In genomic region chr13:102749891-102750290, GRCm38 (mm10) we compare ENCODE assay signal across 28 mouse cellular contexts. TPM values are rescaled to one million over a fixed set of nuclear protein-coding genes. Genes with fewer than 3 reads are reported as not detected.
DNase-seq lines count a peak whose midpoint lies in the region; TF ChIP-seq lines count a peak whose summit lies in the region.
"Had no signal": no experiment of that assay in that cellular context is flagged by ENCODE, and none has a peak within 500 bp of the region (broad histone marks: within the 10 kb centered on the region; RNA-seq: fewer than 3 reads in every experiment).

No protein-coding gene starts in this region.

- H3K27me3 ChIP-seq in E14TG2a.4 (ENCODE audit: insufficient read depth, low read length) = no peaks in the 10 kb centered on the region
- H3K27me3 ChIP-seq: embryonic facial prominence, embryonic 13.5 days; forebrain, embryonic 12.5 days; forebrain, embryonic 15.5 days; heart, embryonic 13.5 days; Patski had no signal

- TF ChIP-seq CTCF in layer of hippocampus, adult 2 months (conservative IDR thresholded peaks at IDR 0.05) = no peak
- TF ChIP-seq CTCF in E14TG2a.4 (conservative IDR thresholded peaks at IDR 0.05; ENCODE audit: low read length) = no peak

- peak overlapping the region; percentile 55; the same call in 1 of the 2 replicates for H3K27ac ChIP-seq in layer of hippocampus, adult 2 months
- H3K27ac ChIP-seq in ES-E14 (ENCODE audit: insufficient read depth, low read depth, low read length, poor library complexity, severe bottlenecking) = no peak overlapping the region
- H3K27ac ChIP-seq: embryonic facial prominence, embryonic 10.5 days; embryonic facial prominence, embryonic 13.5 days; forebrain, embryonic 12.5 days; forebrain, embryonic 15.5 days; heart, adult 2 months; heart, embryonic 10.5 days; heart, embryonic 13.5 days; hindbrain, embryonic 14.5 days; hindbrain, postnatal 0 days had no signal

- DNase-seq in layer of hippocampus, adult 2 months (ENCODE audit: low spot score in 2 of 2) = no peak
- DNase-seq in layer of hippocampus, adult 11-12 months (ENCODE audit: low spot score) = no peak
- DNase-seq in ES-E14 (ENCODE audit: low read depth, low spot score) (peak; percentile 43), liver (no peak)
- no peak for DNase-seq in ovary, postnatal 36 days (ENCODE audit: low spot score)
- DNase-seq: adrenal gland, adult 8-10 months; adrenal gland, postnatal 25 days; cerebellum, adult 11-12 months; cerebellum, adult 8-10 months; cerebellum, postnatal 10 days; cerebellum, postnatal 36 days; embryo, embryonic 11 days; gastrocnemius, postnatal 36 days; heart, adult 2 months; heart, postnatal 14 days; heart, postnatal 4 days had no signal

- H3K36me3 ChIP-seq in E14TG2a.4 (ENCODE audit: insufficient read depth, low read length) = peaks cover 18% of the 10 kb centered on the region
- peaks cover 3% of the 10 kb centered on the region; the same call in 1 of the 2 replicates for H3K36me3 ChIP-seq in ES-E14 (ENCODE audit: control insufficient read depth, insufficient read depth, low read length, poor library complexity, severe bottlenecking)
- H3K36me3 ChIP-seq: forebrain, embryonic 15.5 days; G1E had no signal

- H3K9me3 ChIP-seq in E14TG2a.4 (ENCODE audit: low read length) = no peaks in the 10 kb centered on the region
- no peaks in the 10 kb centered on the region for H3K9me3 ChIP-seq in ES-E14 (ENCODE audit: control insufficient read depth, insufficient read depth, low read depth, low read length)
- H3K9me3 ChIP-seq: embryonic facial prominence, embryonic 10.5 days; embryonic facial prominence, embryonic 13.5 days; forebrain, embryonic 12.5 days; forebrain, embryonic 15.5 days; G1E; heart, embryonic 10.5 days; heart, embryonic 13.5 days had no signal

- H3K4me3 ChIP-seq in layer of hippocampus, adult 2 months = no peak overlapping the region
- peak overlapping the region; percentile 35; the same call in 1 of the 2 replicates for H3K4me3 ChIP-seq in E14TG2a.4 (replicated peaks; ENCODE audit: low read length)
- peak overlapping the region in 1 of 2 experiments; percentile 34; a peak in 1 of 4 replicates for H3K4me3 ChIP-seq in ES-E14 (ENCODE audit: insufficient read depth in 1 of 2, low read depth in 1 of 2, low read length in 2 of 2, poor library complexity in 1 of 2, severe bottlenecking in 1 of 2)
- H3K4me3 ChIP-seq: embryonic facial prominence, embryonic 10.5 days; embryonic facial prominence, embryonic 13.5 days; erythroblast, embryonic 14.5 days; forebrain, embryonic 12.5 days; forebrain, embryonic 15.5 days; heart, adult 2 months; heart, embryonic 10.5 days; heart, embryonic 13.5 days had no signal

- peaks cover 49% of the 10 kb centered on the region for H3K4me1 ChIP-seq in E14TG2a.4 (replicated peaks; ENCODE audit: low read depth, low read length)
- peaks cover 4 to 21% of the 10 kb centered on the region in 2 experiments; a peak in 2 of 4 replicates for H3K4me1 ChIP-seq in ES-E14 (ENCODE audit: control insufficient read depth in 2 of 2, insufficient read depth in 2 of 2, low read length in 2 of 2, poor library complexity in 1 of 2)
- H3K4me1 ChIP-seq: forebrain, embryonic 12.5 days had no signal

- no peak overlapping the region for H3K9ac ChIP-seq in ES-E14 (ENCODE audit: insufficient read depth, low read depth, low read length, poor library complexity, severe bottlenecking)
- H3K9ac ChIP-seq: embryonic facial prominence, embryonic 13.5 days; forebrain, embryonic 12.5 days; forebrain, embryonic 15.5 days; heart, embryonic 13.5 days; hindbrain, embryonic 14.5 days had no signal

- in situ Hi-C loops in ES-E14 (cut with MboI; ENCODE audit: low sequenced_read_pairs in 2 of 2, unreplicated experiment in 2 of 2) = no loop called here

TF ChIP-seq in ES-E14, 5 proteins besides CTCF, POLR2A, EP300 and RAD21:
- TF ChIP-seq ZNF384 (IDR thresholded peaks at IDR 0.05; ENCODE audit: low read depth, low read length) = no peak
- TF ChIP-seq ZC3H11A (IDR thresholded peaks at IDR 0.05; ENCODE audit: borderline replicate concordance, low read depth, low read length) = no peak
- no peak for TF ChIP-seq HCFC1 (IDR thresholded peaks at IDR 0.05; ENCODE audit: borderline replicate concordance, insufficient read depth, low read length)
- no peak for TF ChIP-seq MAFK (IDR thresholded peaks at IDR 0.05; ENCODE audit: insufficient read depth, low read depth, low read length)
- no peak for TF ChIP-seq CHD2 (IDR thresholded peaks at IDR 0.05; ENCODE audit: low read depth, low read length)

RNA-seq across cellular contexts. Expression of gene Cd180, which starts 56.5 kb away (rescaled TPM):
- 1 to 10 TPM; 2.1 to 2.4 TPM for total RNA-seq in layer of hippocampus, adult 2 months (2021)
- total RNA-seq in ES-E14 (2012; rRNA removed) = 0.13 TPM in 1 of 2 replicates, not detected in the other
